Mouse (Mus musculus) intestine, embryonic 15.5 days (tissue): ENCODE measurements around the gene Snx20. TPM values are rescaled to one million over a fixed set of nuclear protein-coding genes. Genes with fewer than 3 reads are reported as not detected.
"Not testable (repeated sequence)": the region's sequence is repeated elsewhere in the genome, so short reads cannot be mapped to it uniquely, and the experiment has no call there.

Experiments
- ATAC-seq: fragments of 200-750 bp; cut with Nextera tagmentation; 2 replicates; pipeline ENCODE4 v1.8.0; 2017; ENCODE audit warnings: moderate TSS enrichment, moderate library complexity
- H3K27ac ChIP-seq: fragments of 300-500 bp; sonication (generic); 2 replicates; pipeline ENCODE4 v1.5.1; 2015; ENCODE audit warnings: mild to moderate bottlenecking, inconsistent platforms
- H3K27me3 ChIP-seq: fragments of 300-500 bp; sonication (generic); replicated peaks from 2 replicates; pipeline ENCODE4 v1.6.1; 2015; ENCODE audit warnings: inconsistent platforms
- H3K36me3 ChIP-seq: fragments of 300-500 bp; sonication (generic); 2 replicates; pipeline ENCODE4 v1.6.1; 2015; ENCODE audit warnings: inconsistent platforms
- H3K4me1 ChIP-seq: fragments of 300-500 bp; sonication (generic); replicated peaks from 2 replicates; pipeline ENCODE4 v1.6.1; 2015; ENCODE audit warnings: inconsistent platforms
- H3K4me2 ChIP-seq: fragments of 300-500 bp; sonication (generic); replicated peaks from 2 replicates; pipeline ENCODE4 v1.6.1; 2015; ENCODE audit warnings: mild to moderate bottlenecking, inconsistent platforms
- H3K4me3 ChIP-seq: fragments of 300-500 bp; sonication (generic); replicated peaks from 2 replicates; pipeline ENCODE4 v1.5.1; 2015; ENCODE audit warnings: inconsistent platforms
- H3K9ac ChIP-seq: fragments of 300-500 bp; sonication (generic); 2 replicates; pipeline ENCODE4 v1.6.1; 2015; ENCODE audit warnings: inconsistent platforms
- H3K9me3 ChIP-seq: fragments of 300-500 bp; sonication (generic); 2 replicates; pipeline ENCODE4 v1.6.1; 2016; ENCODE audit warnings: inconsistent platforms
- WGBS: fragments of 180-500 bp; shearing (Covaris S2); methylation state at CpG from one replicate; pipeline ENCODE4 v1.1.7; 2015; 5-methylcytosine and 5-hydroxymethylcytosine counted together
- polyA plus RNA-seq: library from polyadenylated mRNA; unstranded; fragments of >200 nt; fragmentation: Nextera tagmentation; extraction: Ambion mirVana; gene quantifications from 2 replicates; pipeline ENCODE4 v1.2.1, GENCODE M21; 2015

The Snx20 gene
- polyA plus RNA-seq, 1 experiment from 2014 or later: 5.1 TPM

DNA sequence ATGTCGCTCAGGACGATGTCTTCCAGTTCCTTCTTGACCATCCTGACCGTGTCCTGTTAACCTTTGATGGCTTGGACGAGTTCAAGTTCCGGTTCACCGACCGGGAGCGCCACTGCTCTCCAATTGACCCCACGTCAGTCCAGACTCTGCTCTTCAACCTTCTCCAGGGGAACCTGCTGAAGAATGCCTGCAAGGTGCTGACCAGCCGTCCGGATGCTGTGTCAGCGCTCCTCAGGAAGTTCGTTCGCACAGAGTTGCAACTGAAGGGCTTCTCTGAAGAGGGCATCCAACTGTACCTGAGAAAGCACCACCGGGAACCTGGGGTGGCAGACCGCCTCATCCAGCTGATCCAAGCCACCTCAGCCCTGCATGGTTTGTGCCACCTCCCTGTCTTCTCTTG, 28.2 kb upstream of the Snx20 start:
- H3K27ac ChIP-seq: no peak overlapping the region
- H3K36me3 ChIP-seq: no peaks in the 10 kb centered on the region
- no peak overlapping the region for H3K9ac ChIP-seq
- ATAC-seq: no peak
- no peak overlapping the region for H3K4me2 ChIP-seq
- H3K4me3 ChIP-seq: no peak overlapping the region
- 85% methylated on average over 16 of the region's 16 CpGs for WGBS
- H3K9me3 ChIP-seq: no peaks in the 10 kb centered on the region
- H3K4me1 ChIP-seq: no peaks in the 10 kb centered on the region
- no peaks in the 10 kb centered on the region for H3K27me3 ChIP-seq

DNA sequence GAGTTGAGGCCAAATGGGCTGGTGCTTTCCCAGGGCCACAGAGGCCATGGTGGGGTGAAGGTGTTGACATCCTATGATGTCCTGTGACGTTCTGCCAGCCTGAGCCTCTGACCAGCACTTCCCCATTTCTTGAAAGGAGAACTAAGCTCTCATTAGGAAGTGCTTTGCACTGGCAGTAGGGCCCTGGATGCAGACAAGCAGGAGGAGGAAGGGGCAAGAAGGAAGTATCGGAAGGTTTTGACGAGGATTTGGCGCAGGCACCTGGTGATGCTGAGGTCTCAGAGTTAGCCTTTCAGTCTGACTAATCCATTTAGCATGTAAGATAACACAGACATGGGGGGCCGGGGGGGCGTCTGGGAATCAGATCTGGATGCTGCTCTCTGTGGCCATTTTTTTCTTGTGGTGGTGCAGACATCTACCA, 26.5 kb upstream of the Snx20 start:
- Histone ChIP-seq H3K4me3 (no peak overlapping the region), H3K4me1 (no peaks in the 10 kb centered on the region), H3K9me3 (no peaks in the 10 kb centered on the region), H3K27me3 (no peaks in the 10 kb centered on the region), H3K4me2 (no peak overlapping the region), H3K9ac (no peak overlapping the region), H3K27ac (no peak overlapping the region), H3K36me3 (no peaks in the 10 kb centered on the region)
- WGBS: 76% methylated on average over 6 of the region's 6 CpGs
- no peak for ATAC-seq

DNA sequence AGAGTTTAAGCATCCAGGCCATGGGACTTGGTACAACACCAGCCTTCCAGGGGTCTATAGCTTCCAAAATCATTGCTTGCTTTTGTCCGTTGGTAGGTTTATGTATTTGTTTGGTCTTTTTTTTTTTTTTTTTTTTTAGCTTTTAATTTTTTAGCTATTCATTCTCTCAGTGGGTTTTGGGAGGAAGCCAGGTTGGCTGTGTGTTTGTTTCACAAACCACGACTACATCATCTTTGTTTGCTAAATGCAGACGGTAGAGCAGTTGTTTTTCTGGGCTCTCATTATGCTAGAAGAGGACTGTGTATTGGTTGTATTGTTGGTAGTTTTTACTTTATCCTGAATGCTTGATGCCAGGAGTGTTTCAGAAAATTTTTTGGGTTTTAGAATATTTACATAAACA, 23.9 kb upstream of the Snx20 start:
- H3K4me1 ChIP-seq: no peaks in the 10 kb centered on the region
- no peak overlapping the region for H3K27ac ChIP-seq
- WGBS: 82% methylated on average over 3 of the region's 3 CpGs
- H3K9ac ChIP-seq: no peak overlapping the region
- no peak overlapping the region for H3K4me3 ChIP-seq
- H3K9me3 ChIP-seq: no peaks in the 10 kb centered on the region
- no peak overlapping the region for H3K4me2 ChIP-seq
- no peaks in the 10 kb centered on the region for H3K27me3 ChIP-seq
- H3K36me3 ChIP-seq: no peaks in the 10 kb centered on the region
- ATAC-seq: no peak

DNA sequence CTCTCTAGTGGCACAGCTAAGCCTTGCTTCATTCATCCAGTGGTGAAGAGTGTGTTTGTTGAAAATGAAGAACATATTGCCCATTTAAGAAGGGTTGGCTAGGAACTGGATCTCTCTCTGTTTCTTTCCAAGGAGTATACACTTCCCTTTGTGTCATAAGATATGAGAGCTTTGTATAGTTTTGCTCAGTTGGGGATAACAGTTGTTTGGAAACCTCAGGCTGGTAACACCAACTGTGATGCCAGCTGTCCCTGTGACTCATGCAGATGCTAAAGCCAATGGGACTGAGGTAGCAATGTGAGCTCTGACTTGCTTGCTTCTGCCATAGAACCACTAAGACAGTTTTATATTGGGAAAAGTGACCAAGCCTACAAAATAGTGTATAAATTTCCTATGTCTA, 19.4 kb upstream of the Snx20 start:
- no peak for ATAC-seq
- H3K4me1 ChIP-seq: no peaks in the 10 kb centered on the region
- no peaks in the 10 kb centered on the region for H3K36me3 ChIP-seq
- H3K4me3 ChIP-seq: no peak overlapping the region
- no peak overlapping the region for H3K27ac ChIP-seq
- no peaks in the 10 kb centered on the region for H3K27me3 ChIP-seq
- H3K4me2 ChIP-seq: no peak overlapping the region
- H3K9ac ChIP-seq: no peak overlapping the region
- H3K9me3 ChIP-seq: no peaks in the 10 kb centered on the region

DNA sequence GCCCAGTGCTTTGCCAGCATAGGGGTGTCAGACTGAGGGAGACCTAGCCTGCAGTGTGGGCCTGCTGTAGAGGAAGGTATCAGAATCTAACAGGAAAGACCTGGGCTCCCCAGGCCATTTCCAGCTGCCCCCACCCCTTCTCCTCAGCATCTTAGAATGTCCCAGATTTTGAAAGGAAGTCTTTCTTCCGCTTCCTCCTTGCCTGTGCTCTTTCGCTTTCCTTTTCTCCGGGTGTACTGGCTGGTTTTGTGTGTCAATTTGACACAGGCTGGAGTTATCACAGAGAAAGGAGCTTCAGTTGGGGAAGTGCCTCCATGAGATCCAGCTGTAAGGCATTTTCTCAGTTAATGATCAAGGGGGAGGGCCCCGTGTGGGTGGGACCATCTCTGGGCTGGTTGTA, 15.2 kb upstream of the Snx20 start:
- H3K4me2 ChIP-seq, ATAC-seq, H3K9ac ChIP-seq, H3K4me3 ChIP-seq, H3K4me1 ChIP-seq, H3K9me3 ChIP-seq, H3K36me3 ChIP-seq, H3K27me3 ChIP-seq, H3K27ac ChIP-seq: not testable (repeated sequence)
- WGBS: 55% methylated on average over 4 of the region's 4 CpGs

DNA sequence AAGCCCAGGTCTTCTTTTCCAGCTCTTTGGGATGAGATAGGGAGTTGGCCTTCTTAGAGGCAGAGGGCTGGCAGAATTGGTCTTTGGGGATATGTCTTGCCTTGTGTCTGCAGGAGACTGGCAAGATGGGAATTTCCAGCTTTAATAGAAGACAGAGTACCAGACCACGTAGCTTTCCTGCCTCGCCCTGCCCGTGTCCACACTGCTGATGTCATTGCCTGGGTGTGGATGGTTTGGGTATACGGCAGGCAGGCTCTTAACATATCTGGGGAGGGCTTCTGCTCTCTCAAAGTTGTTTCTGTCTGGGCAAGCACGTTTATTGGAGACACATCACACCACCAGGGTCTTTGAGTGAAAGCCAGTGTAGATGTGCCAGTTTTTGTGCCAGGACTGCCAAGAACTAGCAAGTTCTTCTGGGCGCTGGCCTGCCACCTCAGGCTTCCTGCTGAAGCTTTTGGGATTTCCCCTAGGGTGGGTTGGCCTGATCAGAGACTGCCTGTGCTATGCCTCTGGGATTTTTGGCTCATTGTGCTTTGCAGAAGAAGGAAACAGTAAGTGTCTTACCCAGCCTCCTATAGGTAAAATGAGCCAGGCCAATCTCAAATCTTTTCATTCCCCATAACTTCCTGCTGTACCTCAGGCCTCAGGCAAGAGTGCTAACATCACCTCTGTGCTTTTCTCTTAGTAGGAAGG, 14.2 kb upstream of the Snx20 start:
- H3K9me3 ChIP-seq: no peaks in the 10 kb centered on the region
- H3K27me3 ChIP-seq: no peaks in the 10 kb centered on the region; the same call in 1 of the 2 replicates
- H3K4me2 ChIP-seq: no peak overlapping the region
- H3K36me3 ChIP-seq: no peaks in the 10 kb centered on the region
- no peak overlapping the region for H3K27ac ChIP-seq
- ATAC-seq: no peak
- H3K9ac ChIP-seq: no peak overlapping the region
- 64% methylated on average over 6 of the region's 6 CpGs for WGBS
- H3K4me1 ChIP-seq: peaks cover 10% of the 10 kb centered on the region
- H3K4me3 ChIP-seq: no peak overlapping the region

DNA sequence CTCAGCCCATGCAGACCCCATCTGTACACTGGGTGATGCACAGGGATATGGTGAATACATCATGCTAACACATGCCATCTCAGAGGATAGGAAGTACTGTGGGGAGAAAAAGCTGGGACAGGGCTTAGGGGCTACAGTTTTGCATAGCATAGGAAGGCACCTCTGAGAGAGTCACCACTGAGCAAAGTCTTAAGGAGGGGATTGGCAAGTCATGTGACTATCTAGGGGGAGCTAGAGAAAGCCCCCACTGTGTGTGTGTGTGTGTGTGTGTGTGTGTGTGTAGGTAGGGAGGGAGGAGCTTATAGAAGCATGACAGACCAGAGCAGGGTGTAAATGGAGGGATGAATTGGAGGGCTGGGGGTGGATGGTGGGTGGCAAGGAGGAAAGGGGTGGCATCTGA, 12.4 kb upstream of the Snx20 start:
- H3K4me2 ChIP-seq: no peak overlapping the region

DNA sequence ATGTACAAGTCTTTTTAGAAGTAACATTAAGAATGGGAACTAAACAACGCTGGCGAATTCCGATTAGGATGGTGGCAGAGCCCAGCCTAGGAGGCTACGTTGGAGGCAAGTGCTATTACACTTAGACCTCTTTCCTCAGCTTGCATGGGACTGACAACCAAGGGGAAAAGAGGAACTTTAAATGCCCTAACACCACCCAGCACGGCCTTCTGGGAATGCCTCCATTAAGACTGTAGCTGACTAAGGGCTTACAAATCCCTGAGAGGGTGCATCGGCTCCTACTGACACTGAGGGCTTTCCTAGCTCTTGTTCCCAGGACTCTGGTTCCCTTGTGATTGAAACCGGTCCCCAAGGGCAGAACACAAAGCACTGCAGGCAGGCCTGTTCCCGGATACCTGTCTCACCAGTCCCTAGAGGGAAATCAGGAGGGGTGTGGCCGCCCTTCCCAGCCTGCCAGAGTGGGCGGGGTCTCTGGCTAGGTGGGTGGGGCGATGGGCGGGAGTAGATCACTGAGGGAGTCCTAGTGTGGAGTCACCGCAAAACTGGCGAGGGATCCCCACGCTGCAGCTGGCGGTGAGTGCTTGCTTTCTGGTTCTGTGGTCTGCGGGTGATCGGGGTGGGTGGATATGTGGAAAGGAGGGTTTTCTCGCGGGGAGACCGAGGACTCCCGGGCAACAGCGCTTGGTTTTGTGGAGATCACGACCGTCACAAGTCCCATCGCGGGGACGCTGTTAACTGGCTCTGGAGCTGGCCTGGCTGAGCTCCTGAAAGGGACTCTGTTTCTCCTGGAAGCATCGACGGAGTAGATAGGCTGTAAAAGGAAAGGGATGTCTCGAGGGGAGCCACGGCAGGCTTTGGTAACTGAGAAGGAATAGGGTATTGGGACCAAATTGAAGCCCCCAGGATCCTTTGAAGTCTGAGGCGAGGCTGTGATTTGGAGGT, 11.2 kb upstream of the Snx20 start, which contains the start of gene Nod2:
TSS of gene Nod2 (plus strand) at position 479 of the 942 bp plus-strand sequence.
- no peaks in the 10 kb centered on the region for H3K9me3 ChIP-seq
- H3K4me1 ChIP-seq: peaks cover 10% of the 10 kb centered on the region
- 11% methylated on average over 33 of the region's 33 CpGs for WGBS
- no peak within 1 kb of the TSS for H3K27ac ChIP-seq
- H3K4me2 ChIP-seq: peak within 1 kb of the TSS; percentile 85
- peak within 1 kb of the TSS; percentile 44 for H3K4me3 ChIP-seq
- H3K36me3 ChIP-seq: no peaks in the 10 kb centered on the region
- H3K27me3 ChIP-seq: no peaks in the 10 kb centered on the region; the same call in 1 of the 2 replicates
- peak; percentile 94 for ATAC-seq
- H3K9ac ChIP-seq: peak within 1 kb of the TSS; percentile 44

More for the DNA sequence above, 12.4 kb upstream of the Snx20 start:
- Histone ChIP-seq H3K27ac (no peak overlapping the region), H3K9me3 (no peaks in the 10 kb centered on the region), H3K4me3 (no peak overlapping the region), H3K27me3 (no peaks in the 10 kb centered on the region; the same call in 1 of the 2 replicates), H3K4me1 (peaks cover 10% of the 10 kb centered on the region), H3K9ac (no peak overlapping the region), H3K36me3 (no peaks in the 10 kb centered on the region)
- no peak for ATAC-seq

DNA sequence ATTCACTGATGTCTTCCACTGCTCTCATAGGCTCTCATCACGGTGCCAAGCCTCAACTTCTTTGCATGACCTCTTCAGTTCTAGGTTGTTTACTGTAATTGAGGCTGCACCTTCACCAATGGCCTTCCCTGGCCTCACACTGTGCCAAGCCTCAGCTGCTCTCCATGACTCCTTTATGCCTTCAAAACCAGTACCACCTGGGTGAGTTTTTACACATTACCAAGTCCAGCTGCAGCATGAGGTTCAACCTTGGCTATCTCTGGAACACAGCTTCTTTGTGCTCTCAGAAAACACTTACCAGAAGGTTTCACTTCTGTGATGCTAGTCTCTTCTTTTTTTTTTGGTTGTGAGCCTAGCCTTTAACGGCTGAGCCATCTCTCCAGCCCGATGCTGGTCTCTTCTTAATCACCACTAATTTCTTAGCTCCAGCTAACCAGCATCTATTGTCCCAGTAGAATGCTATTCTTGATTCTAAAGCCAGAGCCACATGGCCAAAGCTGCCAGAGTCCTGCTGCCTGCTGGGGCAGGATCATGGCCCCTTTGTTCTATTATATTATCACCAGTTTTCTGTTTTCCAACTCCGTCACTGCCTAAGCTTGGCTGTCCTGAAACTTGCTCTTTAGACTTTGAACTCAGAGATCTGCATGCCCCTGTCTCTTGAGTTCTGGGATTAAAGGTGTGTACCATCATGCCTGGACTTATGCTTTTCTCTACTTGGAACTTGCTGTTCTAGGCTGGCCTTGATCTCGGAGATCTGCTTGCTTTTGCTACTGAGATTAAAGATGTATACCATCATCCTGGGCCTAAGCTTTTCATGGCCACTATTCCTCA, 7.0 kb upstream of the Snx20 start:
- H3K36me3 ChIP-seq: no peaks in the 10 kb centered on the region
- peak; percentile 45; the same call in 1 of the 2 replicates for ATAC-seq
- H3K27me3 ChIP-seq: no peaks in the 10 kb centered on the region
- H3K4me1 ChIP-seq: peaks cover 10% of the 10 kb centered on the region
- H3K4me3 ChIP-seq: no peak overlapping the region
- H3K4me2 ChIP-seq: no peak overlapping the region
- 76% methylated on average over 5 of the region's 5 CpGs for WGBS
- H3K9me3 ChIP-seq: no peaks in the 10 kb centered on the region
- no peak overlapping the region for H3K27ac ChIP-seq
- H3K9ac ChIP-seq: no peak overlapping the region

DNA sequence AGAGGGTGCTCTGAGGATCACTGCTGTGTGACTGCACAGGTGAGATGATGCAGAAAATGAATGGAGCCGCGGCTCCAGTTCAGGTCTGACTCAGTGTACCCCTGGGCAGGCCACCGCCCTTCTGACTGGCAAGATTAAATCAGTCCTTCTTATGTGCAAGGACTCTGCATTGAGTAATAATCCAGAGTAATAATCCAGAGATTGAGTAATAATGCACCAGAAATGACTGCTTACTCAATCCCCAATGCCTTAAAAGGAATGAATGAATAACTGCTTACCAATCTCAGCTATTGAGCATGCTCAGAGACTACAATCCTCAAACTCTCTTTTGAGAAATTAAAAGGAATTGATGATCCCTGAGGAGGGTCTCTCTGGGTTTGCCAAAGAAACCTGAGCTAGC, 3.0 kb upstream of the Snx20 start:
- no peak for ATAC-seq
- H3K27me3 ChIP-seq: no peaks in the 10 kb centered on the region
- no peak overlapping the region for H3K4me2 ChIP-seq
- 0 out of 2 replicates have a peak, but pooled peaks cover 7% of the 10 kb centered on the region for H3K4me1 ChIP-seq
- no peaks in the 10 kb centered on the region for H3K9me3 ChIP-seq
- H3K9ac ChIP-seq: no peak overlapping the region
- H3K27ac ChIP-seq: no peak overlapping the region
- WGBS: 95% methylated on average over 3 of the region's 3 CpGs
- no peak overlapping the region for H3K4me3 ChIP-seq
- H3K36me3 ChIP-seq: no peaks in the 10 kb centered on the region

DNA sequence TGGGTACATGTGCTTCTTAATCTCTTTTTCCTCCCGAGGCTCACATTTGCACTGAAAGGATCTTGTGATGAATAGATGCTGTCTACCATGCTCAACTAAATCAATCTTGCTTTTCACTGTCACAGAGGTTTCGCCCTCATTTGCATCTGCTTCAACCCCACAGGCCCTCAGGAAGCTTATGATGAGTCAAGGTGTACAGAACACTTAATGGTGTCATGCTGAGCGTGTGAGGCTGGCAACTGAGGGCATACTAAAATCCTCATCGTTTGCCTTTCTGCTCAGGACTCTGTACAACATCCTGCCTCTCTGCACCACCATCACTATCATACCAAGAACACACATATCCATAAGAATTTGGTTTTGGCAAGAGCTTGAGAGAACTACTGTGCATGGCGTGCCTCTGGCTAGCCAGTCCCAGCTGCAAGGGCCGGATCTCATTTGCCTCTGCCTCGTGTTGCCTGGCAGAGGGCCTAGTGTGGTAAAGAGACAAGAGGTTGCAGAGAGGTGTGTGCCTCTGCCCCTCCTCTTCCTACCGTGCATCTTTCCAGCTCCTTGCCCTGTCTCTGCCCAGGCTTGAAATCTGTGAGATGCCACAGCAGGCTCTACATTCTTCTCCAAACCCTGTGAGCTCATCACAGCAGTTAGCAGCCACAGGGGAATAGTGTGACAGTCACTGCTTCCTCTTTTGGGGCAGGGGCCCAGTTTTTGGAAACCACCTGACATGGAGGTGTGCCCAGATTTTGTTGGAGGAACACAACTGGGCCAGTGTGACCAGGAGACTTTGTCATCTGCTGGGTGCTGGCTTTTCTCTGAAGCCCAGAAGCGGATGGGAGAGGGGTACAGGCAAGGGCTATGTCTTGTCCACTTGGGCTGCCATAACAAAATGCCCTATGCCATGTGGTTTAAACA, 1.4 kb upstream of the Snx20 start:
- no peaks in the 10 kb centered on the region for H3K27me3 ChIP-seq
- 0 out of 2 replicates have a peak, but pooled peaks cover 7% of the 10 kb centered on the region for H3K4me1 ChIP-seq
- ATAC-seq: no peak
- 79% methylated on average over 9 of the region's 9 CpGs for WGBS
- H3K4me2 ChIP-seq: no peak overlapping the region
- H3K9me3 ChIP-seq: no peaks in the 10 kb centered on the region
- H3K9ac ChIP-seq: no peak overlapping the region
- no peak overlapping the region for H3K27ac ChIP-seq
- no peaks in the 10 kb centered on the region for H3K36me3 ChIP-seq
- H3K4me3 ChIP-seq: no peak overlapping the region
